Mouse (Mus musculus) CD4-positive, CD25-positive, alpha-beta regulatory T cell, adult 9 weeks (primary cell): ENCODE data around the gene Gm14327. TPM values are rescaled to one million over a fixed set of nuclear protein-coding genes. Genes with fewer than 3 reads are reported as not detected.

Source experiments
- polyA plus RNA-seq: library from polyadenylated mRNA; unstranded; fragments of 100-300 nt; shearing (Covaris generic); gene quantifications from one replicate; pipeline ENCODE4 v1.2.1, GENCODE M21; 2017

The Gm14327 gene
- not detected for polyA plus RNA-seq

GRCm38 (mm10) chr2:177897046-177897578 is at the start of gene Gm14327:
Gene Gm14327 (plus strand): TSS chr2:177897096.

GRCm38 (mm10) chr2:177925563-177926103 is 28.7 kb downstream of the Gm14327 start, which contains the start of gene Zfp972:
Gene Zfp972 (minus strand): TSS chr2:177925613.

Other genes starting within 250 kb of the Gm14327 start
- 0.30 TPM for gene Gm14322, start 137.8 kb upstream of the Gm14327 start, polyA plus RNA-seq
- gene Gm14325, start 56.8 kb upstream of the Gm14327 start, polyA plus RNA-seq: 14.3 TPM
- gene Zfp972, start 28.5 kb downstream of the Gm14327 start, polyA plus RNA-seq: 1.7 TPM
- 12.6 TPM for gene Gm14326, start 60.2 kb downstream of the Gm14327 start, polyA plus RNA-seq
- gene Zfp971, start 126.2 kb downstream of the Gm14327 start, polyA plus RNA-seq: 17.6 TPM
- 9.5 TPM for gene Zfp931, start 181.4 kb downstream of the Gm14327 start, polyA plus RNA-seq
- 0.26 TPM for gene Phactr3, start 221.9 kb downstream of the Gm14327 start, polyA plus RNA-seq